Mouse (Mus musculus): ENCODE results near the gene Trip12. TPM values are rescaled to one million over a fixed set of nuclear protein-coding genes. Genes with fewer than 3 reads are reported as not detected.

The Trip12 gene
- polyA plus RNA-seq, 1 experiment from 2014 or later, result 37.3 TPM

DNA sequence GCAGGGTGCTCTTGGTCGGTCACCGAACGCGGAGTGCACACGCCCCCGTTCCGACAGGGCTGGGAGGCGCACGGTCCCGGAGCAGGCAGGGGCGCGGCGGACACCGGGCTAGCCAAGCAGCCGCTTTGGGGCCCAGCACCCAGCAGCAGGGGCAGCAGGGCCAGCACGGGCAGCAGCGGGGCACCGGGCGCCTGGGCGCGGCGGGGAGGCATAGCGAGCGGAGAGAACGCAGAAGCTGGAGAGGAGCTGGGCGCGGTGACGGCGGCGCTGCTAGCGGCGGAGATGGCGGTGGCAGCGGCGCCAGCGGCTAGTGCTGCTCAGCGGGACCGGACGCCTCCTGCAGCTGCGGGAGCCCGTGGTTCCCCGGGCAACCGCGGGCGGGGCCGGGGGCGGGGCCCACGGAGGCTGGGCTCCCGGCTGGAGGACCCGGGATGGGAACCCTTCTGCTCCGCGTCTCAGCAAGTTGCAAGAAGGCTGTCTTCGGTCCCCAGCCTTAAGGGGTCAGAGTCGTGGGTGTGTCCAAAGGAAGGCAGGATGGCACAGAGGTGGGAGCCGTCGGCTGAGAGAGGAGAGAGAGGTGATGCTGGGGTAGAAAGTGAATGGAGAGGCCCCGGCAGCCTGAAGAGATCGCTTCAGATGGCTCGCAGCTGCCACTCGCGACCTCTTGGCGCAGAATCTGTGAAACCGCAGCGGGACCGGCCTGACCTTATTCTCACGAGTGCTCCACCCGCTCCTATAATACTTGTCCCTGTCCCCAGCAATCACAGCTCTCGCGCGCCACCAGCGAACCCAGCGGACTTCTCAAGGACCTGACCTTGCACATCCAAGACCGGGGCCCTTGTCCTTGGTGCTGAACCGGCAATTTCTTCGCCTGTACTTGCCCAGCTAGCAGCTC is 144.6 kb downstream of the Trip12 start, which contains the start of gene Dner:
Dner (minus strand) TSS at position 705 of the 895 bp plus-strand sequence.
- Histone ChIP-seq H3K9ac (replicated peaks) (peak within 1 kb of the TSS; percentile 99), H3K36me3 (no peaks in the 10 kb centered on the region), H3K4me3 (replicated peaks) (peak within 1 kb of the TSS; percentile 92), H3K4me2 (peak within 1 kb of the TSS; percentile 86), H3K4me1 (peaks cover 34% of the 10 kb centered on the region), H3K27me3 (replicated peaks) (no peaks in the 10 kb centered on the region), H3K27ac (replicated peaks) (peak within 1 kb of the TSS; percentile 97), H3K9me3 (replicated peaks) (no peaks in the 10 kb centered on the region)
- under 1% methylated on average over 69 of the region's 75 CpGs for WGBS
- ATAC-seq (ENCODE audit: low FRiP score), result peak; percentile 89

DNA sequence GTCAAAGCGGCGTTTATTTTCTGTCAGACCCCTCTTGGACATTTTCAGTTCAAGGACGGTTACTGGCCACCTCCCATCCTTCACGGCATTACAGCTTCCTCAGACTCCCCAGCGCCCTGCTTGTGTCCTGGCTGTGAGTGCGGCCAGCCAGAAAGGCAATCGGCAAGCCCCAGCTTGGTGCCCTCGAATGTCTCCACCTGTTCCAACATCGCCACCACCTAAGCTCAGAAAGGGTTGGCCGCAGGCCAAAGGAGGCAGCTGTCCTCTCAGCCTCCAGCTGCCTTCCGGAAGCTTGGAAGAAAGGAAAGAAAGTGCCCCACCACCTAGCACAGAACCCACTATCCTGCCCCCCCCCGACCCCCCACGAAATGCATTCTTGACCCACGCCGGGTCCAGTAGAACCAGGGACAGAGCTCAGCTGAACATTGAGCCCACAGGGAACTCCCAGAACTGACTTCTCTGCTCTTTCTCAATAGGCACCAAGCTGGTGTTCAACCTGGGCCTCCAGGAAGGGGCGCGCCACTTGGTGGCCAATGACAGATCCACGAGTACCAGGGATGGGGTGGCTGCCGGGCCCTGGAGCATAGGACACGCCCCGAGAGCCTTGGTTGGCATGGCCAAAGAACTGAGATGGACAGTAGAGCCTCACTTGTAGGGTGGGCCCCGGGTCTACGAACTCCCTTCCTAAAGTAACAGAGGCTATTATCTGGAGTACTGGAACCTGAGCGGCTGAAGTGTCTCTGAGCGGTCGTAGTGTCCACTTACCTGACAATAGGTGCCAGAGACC is 145.4 kb downstream of the Trip12 start:
- peak overlapping the region; percentile 86 for H3K4me2 ChIP-seq
- no peaks in the 10 kb centered on the region for H3K9me3 ChIP-seq (replicated peaks)
- no peaks in the 10 kb centered on the region for H3K36me3 ChIP-seq
- peak overlapping the region; percentile 92 for H3K4me3 ChIP-seq (replicated peaks)
- WGBS, result 2% methylated on average over 26 of the region's 26 CpGs
- no peaks in the 10 kb centered on the region for H3K27me3 ChIP-seq (replicated peaks)
- peak overlapping the region; percentile 99 for H3K9ac ChIP-seq (replicated peaks)
- peaks cover 39% of the 10 kb centered on the region for H3K4me1 ChIP-seq
- ATAC-seq (ENCODE audit: low FRiP score), result peak; percentile 79
- H3K27ac ChIP-seq (replicated peaks), result peak overlapping the region; percentile 97

DNA sequence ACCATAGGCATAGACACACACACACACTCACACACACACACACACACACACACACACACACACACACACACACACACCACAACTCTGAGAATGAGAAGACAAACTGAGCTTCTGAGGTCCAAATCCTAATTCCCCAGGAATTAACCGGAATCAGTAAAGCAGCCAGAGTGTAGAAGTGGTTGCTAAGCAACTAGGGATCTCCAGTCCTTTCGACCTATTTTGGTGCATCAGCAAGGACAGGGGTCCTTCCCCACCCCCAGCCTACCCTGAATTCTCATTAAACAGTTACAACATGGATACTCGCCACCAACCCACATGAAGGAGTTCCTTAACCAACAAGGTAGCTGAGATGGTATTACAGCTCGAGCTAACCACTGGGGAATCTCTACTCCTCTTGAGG is 162.4 kb downstream of the Trip12 start:
- Histone ChIP-seq H3K36me3 (0 out of 2 replicates have a peak, but pooled peaks cover 4% of the 10 kb centered on the region), H3K27ac (replicated peaks) (no peak overlapping the region), H3K4me3 (replicated peaks) (no peak overlapping the region), H3K9me3 (replicated peaks) (no peaks in the 10 kb centered on the region), H3K4me2 (no peak overlapping the region), H3K4me1 (peaks cover 11% of the 10 kb centered on the region; the same call in 1 of the 2 replicates), H3K27me3 (replicated peaks) (no peaks in the 10 kb centered on the region), H3K9ac (replicated peaks) (no peak overlapping the region)
- 62% methylated on average over 4 of the region's 4 CpGs for WGBS
- ATAC-seq (ENCODE audit: low FRiP score), result peak; percentile 62; the same call in 1 of the 2 replicates

Small RNA genes lying within 50 kb of the gene (microRNA-seq; reads per million reads assigned to microRNA genes)
- gene Mir5126, result 5.7 reads per million, percentile 21 among the genes with 10 or more reads in this experiment

Other genes starting within 250 kb of the Trip12 start
- 285 and 344 TPM in 2 replicates for gene Dner, start 144.3 kb downstream of the Trip12 start, polyA plus RNA-seq (2015; fragmentation: Nextera tagmentation; extraction: Ambion mirVana)
- 4.5 and 5.4 TPM in 2 replicates for gene Fbxo36, start 675 bp downstream of the Trip12 start, polyA plus RNA-seq (2015; fragmentation: Nextera tagmentation; extraction: Ambion mirVana)
- gene Slc16a14, start 94.6 kb upstream of the Trip12 start, polyA plus RNA-seq (2015; fragmentation: Nextera tagmentation; extraction: Ambion mirVana), result 10.4 and 11.0 TPM in 2 replicates

Data from neural tube, embryonic 15.5 days (tissue).